Mouse (Mus musculus) liver, postnatal 0 days (tissue): ENCODE measurements around the gene Tcap. TPM values are rescaled to one million over a fixed set of nuclear protein-coding genes. Genes with fewer than 3 reads are reported as not detected.
"Not testable (repeated sequence)": the region's sequence is repeated elsewhere in the genome, so short reads cannot be mapped to it uniquely, and the experiment has no call there.

Experiments used
- ATAC-seq: fragments of 200-750 bp; cut with Nextera tagmentation; 2 replicates; pipeline ENCODE4 v1.8.0; 2017; ENCODE audit warnings: mild to moderate bottlenecking, moderate library complexity
- DNase-seq: peaks from one replicate; pipeline ENCODE4 v3.0.0-alpha.2; 2016
- H3K27ac ChIP-seq: fragments of 300-500 bp; sonication (generic); 2 replicates; pipeline ENCODE4 v1.5.1; 2014; ENCODE audit warnings: antibody characterized with exemption, moderate library complexity, mild to moderate bottlenecking, low read depth
- H3K27me3 ChIP-seq: fragments of 300-500 bp; sonication (generic); 2 replicates; pipeline ENCODE4 v1.6.1; 2014; ENCODE audit warnings: low read length, control low read depth, mixed read lengths; ENCODE audit not compliant: insufficient read depth
- H3K36me3 ChIP-seq: fragments of 300-500 bp; sonication (generic); replicated peaks from 2 replicates; pipeline ENCODE4 v1.6.1; 2014; ENCODE audit warnings: mild to moderate bottlenecking, control low read depth, low read length, moderate library complexity, mixed read lengths; ENCODE audit not compliant: insufficient read depth
- H3K4me1 ChIP-seq: fragments of 300-500 bp; sonication (generic); 2 replicates; pipeline ENCODE4 v1.6.1; 2014; ENCODE audit warnings: antibody characterized with exemption, mild to moderate bottlenecking, control low read depth; ENCODE audit not compliant: insufficient read depth
- H3K4me2 ChIP-seq: fragments of 300-500 bp; sonication (generic); 2 replicates; pipeline ENCODE4 v1.6.1; 2014; ENCODE audit warnings: low read depth, mild to moderate bottlenecking, low read length, moderate library complexity, mixed read lengths
- H3K4me3 ChIP-seq: fragments of 300-500 bp; sonication (generic); 2 replicates; pipeline ENCODE4 v1.5.1; 2014; ENCODE audit warnings: low read depth, low read length
- H3K9ac ChIP-seq: fragments of 300-500 bp; sonication (generic); replicated peaks from 2 replicates; pipeline ENCODE4 v1.6.1; 2014; ENCODE audit warnings: mild to moderate bottlenecking, moderate library complexity
- H3K9me3 ChIP-seq: fragments of 300-500 bp; sonication (generic); 2 replicates; pipeline ENCODE4 v1.6.1; 2016; ENCODE audit warnings: mild to moderate bottlenecking, control low read depth, low read length, mixed read lengths
- CTCF ChIP-seq: sonication (generic); IDR thresholded peaks from 2 replicates; pipeline ENCODE4 v1.5.1; 2016; ENCODE audit warnings: antibody characterized with exemption, low read depth
- EP300 ChIP-seq: IDR thresholded peaks from 2 replicates; pipeline ENCODE4 v1.6.1; 2016; ENCODE audit warnings: antibody characterized with exemption, low read depth, mild to moderate bottlenecking
- WGBS: fragments of 180-500 bp; shearing (Covaris S2); extraction: QIAGEN DNeasy Blood & Tissue Kit; methylation state at CpG from one replicate; pipeline ENCODE4 v1.1.7; 2014; ENCODE audit not compliant: insufficient replicate concordance; 5-methylcytosine and 5-hydroxymethylcytosine counted together
- polyA plus RNA-seq: library from polyadenylated mRNA; unstranded; fragments of >200 nt; fragmentation: Nextera tagmentation; extraction: Ambion mirVana; gene quantifications from 2 replicates; pipeline ENCODE4 v1.2.1, GENCODE M21; 2015

Tcap gene
- polyA plus RNA-seq, 1 experiment from 2014 or later: 0.26 TPM

GRCm38 (mm10) chr11:98374266-98374665 is 9.3 kb upstream of the Tcap start:
- Histone ChIP-seq H3K4me3 (no peak overlapping the region), H3K27me3 (no peaks in the 10 kb centered on the region), H3K9ac (no peak overlapping the region), H3K27ac (no peak overlapping the region), H3K36me3 (peaks cover 44% of the 10 kb centered on the region), H3K4me2 (no peak overlapping the region), H3K9me3 (no peaks in the 10 kb centered on the region), H3K4me1 (no peaks in the 10 kb centered on the region)
- ATAC-seq (no peak), DNase-seq (no peak)
- no peak for TF ChIP-seq CTCF
- 95% methylated on average over 8 of the region's 8 CpGs for WGBS

DNA sequence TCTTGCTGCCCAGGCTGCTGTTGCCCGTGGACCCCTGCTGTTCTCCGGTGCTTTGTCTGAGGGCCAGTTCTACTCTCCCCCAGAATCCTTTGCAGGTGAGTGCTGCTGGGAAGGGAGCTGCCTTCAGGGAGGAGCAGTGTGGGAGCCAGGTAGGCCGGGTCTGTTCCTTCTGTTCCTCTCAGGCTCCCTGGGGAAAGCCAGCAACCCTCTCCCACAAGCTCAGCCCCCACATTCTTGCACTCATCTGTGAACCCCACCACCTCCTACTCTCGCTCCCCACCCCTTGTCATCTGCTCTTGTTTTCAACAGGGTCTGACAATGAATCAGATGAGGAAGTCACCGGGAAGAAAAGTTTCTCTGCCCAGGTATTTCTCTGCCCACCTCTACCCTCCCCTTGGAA is 6.9 kb upstream of the Tcap start:
- no peaks in the 10 kb centered on the region for H3K9me3 ChIP-seq
- DNase-seq (no peak), ATAC-seq (no peak)
- H3K4me2 ChIP-seq: no peak overlapping the region
- 83% methylated on average over 5 of the region's 5 CpGs for WGBS
- no peak overlapping the region for H3K27ac ChIP-seq
- H3K4me3 ChIP-seq: no peak overlapping the region
- peaks cover 54% of the 10 kb centered on the region for H3K36me3 ChIP-seq
- H3K9ac ChIP-seq: no peak overlapping the region
- no peak for TF ChIP-seq CTCF
- TF ChIP-seq EP300: no peak
- H3K4me1 ChIP-seq: no peaks in the 10 kb centered on the region
- H3K27me3 ChIP-seq: no peaks in the 10 kb centered on the region

GRCm38 (mm10) chr11:98377787-98378186 is 5.8 kb upstream of the Tcap start:
- WGBS: 77% methylated on average over 11 of the region's 11 CpGs
- Histone ChIP-seq H3K27ac (no peak overlapping the region), H3K4me2 (no peak overlapping the region), H3K27me3 (no peaks in the 10 kb centered on the region), H3K9me3 (no peaks in the 10 kb centered on the region), H3K36me3 (peaks cover 54% of the 10 kb centered on the region), H3K4me1 (no peaks in the 10 kb centered on the region), H3K4me3 (no peak overlapping the region), H3K9ac (no peak overlapping the region)
- no peak for TF ChIP-seq CTCF
- no peak for TF ChIP-seq EP300
- DNase-seq (no peak), ATAC-seq (no peak)

DNA sequence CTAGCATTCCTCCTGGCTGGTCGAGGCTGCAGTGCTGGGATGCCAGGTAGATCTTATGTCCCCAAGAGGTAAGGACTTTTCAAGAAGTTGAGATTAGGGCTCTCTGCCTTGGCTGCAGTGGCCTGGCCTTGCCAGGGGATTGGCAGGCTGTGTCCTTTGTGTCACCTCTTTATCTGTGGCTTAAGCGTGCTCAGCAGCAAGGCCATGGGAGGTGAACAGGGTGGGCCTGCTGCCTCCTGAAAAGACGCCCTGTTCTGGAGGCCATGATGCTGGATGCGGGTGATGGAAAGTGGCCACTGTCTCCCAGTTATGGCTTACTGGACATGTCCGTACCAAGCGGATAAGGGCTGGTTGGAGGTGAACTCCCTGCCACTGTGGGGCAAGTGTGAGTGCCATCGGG is 4.2 kb upstream of the Tcap start:
- Histone ChIP-seq H3K4me2 (no peak overlapping the region), H3K27me3 (no peaks in the 10 kb centered on the region), H3K4me1 (no peaks in the 10 kb centered on the region), H3K36me3 (peaks cover 50% of the 10 kb centered on the region), H3K9me3 (no peaks in the 10 kb centered on the region), H3K9ac (no peak overlapping the region), H3K4me3 (no peak overlapping the region), H3K27ac (no peak overlapping the region)
- TF ChIP-seq CTCF (no peak), EP300 (no peak)
- DNase-seq (no peak), ATAC-seq (no peak)
- 79% methylated on average over 7 of the region's 7 CpGs for WGBS

- 81% methylated on average over 6 of the region's 6 CpGs for WGBS
- no peak overlapping the region for H3K9ac ChIP-seq
- H3K27ac ChIP-seq: no peak overlapping the region
- no peaks in the 10 kb centered on the region for H3K27me3 ChIP-seq
- ATAC-seq (no peak), DNase-seq (no peak)
- TF ChIP-seq EP300: no peak
- no peak for TF ChIP-seq CTCF
- H3K36me3 ChIP-seq: peaks cover 45% of the 10 kb centered on the region
- H3K4me1 ChIP-seq: no peaks in the 10 kb centered on the region
- no peak overlapping the region for H3K4me3 ChIP-seq
- no peaks in the 10 kb centered on the region for H3K9me3 ChIP-seq
- no peak overlapping the region for H3K4me2 ChIP-seq
Measured at GRCm38 (mm10) chr11:98380106-98380505, 3.5 kb upstream of the Tcap start.

- TF ChIP-seq CTCF: no peak
- no peak for TF ChIP-seq EP300
- peaks cover 30% of the 10 kb centered on the region for H3K36me3 ChIP-seq
- no peak overlapping the region for H3K4me3 ChIP-seq
- H3K9ac ChIP-seq: no peak overlapping the region
- 88% methylated on average over 2 of the region's 2 CpGs for WGBS
- no peak overlapping the region for H3K4me2 ChIP-seq
- peaks cover 10% of the 10 kb centered on the region for H3K27me3 ChIP-seq
- ATAC-seq (no peak), DNase-seq (no peak)
- no peak overlapping the region for H3K27ac ChIP-seq
- H3K9me3 ChIP-seq: no peaks in the 10 kb centered on the region
- no peaks in the 10 kb centered on the region for H3K4me1 ChIP-seq
Measured at GRCm38 (mm10) chr11:98381651-98382050, 2.0 kb upstream of the Tcap start.

DNA sequence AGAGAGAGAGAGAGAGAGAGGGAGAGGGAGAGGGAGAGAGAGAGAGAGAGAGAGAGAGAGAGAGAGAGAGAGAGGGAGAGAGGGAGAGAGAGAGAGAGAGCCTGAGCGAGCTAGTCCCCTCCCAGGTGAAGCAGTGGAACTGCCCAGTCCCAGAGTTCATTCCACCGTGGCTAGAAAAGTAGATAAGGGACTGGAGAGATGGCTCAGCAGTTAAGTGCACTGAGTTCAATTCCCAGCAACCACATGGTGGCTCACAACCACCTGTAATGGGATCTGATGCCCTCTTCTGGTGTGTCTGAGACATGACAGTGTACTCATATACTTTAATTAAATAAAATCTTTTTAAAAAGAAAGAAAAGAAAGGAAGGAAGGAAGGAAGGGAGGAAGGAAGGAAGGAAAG is 1.2 kb upstream of the Tcap start:
- H3K27ac ChIP-seq, ATAC-seq, H3K9ac ChIP-seq, H3K4me3 ChIP-seq, DNase-seq, H3K9me3 ChIP-seq, H3K4me1 ChIP-seq, H3K4me2 ChIP-seq: not testable (repeated sequence)
- peaks cover 18% of the 10 kb centered on the region for H3K27me3 ChIP-seq
- H3K36me3 ChIP-seq: peaks cover 24% of the 10 kb centered on the region
- 0 out of 2 replicates have a peak, but pooled peaks have one; percentile 13 for TF ChIP-seq CTCF
- WGBS: 24% methylated on average over 2 of the region's 2 CpGs
